Mouse (Mus musculus): ENCODE results near the gene Spink2.

GRCm38 (mm10) chr5:77251656-77252055 is 40.4 kb upstream of the Spink2 start:
- TF ChIP-seq CTCF (IDR thresholded peaks at IDR 0.05; ENCODE audit: insufficient read depth, low read depth, low read length) (no peak), POLR2A (IDR thresholded peaks at IDR 0.05; ENCODE audit: insufficient read depth, low read depth, low read length) (no peak)
